Mouse (Mus musculus): ENCODE measurements around the gene Abl1.

Gene Abl1

DNA sequence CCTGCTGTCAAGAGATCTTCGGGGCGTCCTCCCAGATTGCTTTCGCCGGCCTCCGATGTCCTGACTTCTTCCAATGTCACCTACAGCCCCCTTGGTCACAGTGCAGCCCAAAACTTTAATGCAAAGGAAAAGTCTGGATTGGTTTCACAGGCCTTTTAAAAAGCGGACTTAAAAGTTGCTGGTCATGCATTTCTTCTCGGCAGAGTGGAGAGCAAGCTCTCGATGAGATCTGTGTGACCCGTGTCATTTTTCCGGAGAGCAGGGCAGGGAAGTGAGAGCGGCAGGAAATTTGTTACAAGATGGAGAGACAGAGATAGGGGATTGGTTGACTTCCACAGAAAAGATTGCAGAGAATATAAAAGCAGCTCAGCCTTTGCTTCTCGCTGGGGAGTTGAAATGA is 869 bp downstream of the Abl1 start:
- DNase-seq (ENCODE audit: low spot score), result no peak

DNA sequence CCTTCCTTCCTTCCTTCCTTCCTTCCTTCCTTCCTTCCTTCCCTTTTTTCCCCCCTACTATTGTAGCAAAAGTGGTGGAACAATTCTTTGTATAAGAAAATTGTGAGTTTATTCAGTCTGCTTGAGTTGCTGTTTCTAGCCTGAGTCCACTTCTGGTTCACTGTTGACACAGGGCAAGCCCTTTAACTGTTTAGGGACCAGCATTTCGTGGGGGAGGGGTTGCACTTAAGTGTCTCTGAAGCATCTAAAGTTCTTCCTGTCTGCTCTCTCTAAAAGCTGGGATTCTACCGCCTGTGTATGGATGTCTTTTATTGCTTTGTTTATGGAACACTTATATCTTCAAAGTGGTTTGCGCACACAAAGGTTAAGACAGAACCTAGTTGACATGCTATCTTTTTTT is 1.9 kb downstream of the Abl1 start:
- no peak for DNase-seq (ENCODE audit: low spot score)

- no peak for DNase-seq (ENCODE audit: low spot score)
Observed at GRCm38 (mm10) chr2:31698209-31698608, 10.0 kb downstream of the Abl1 start.

GRCm38 (mm10) chr2:31700545-31701446 is 12.6 kb downstream of the Abl1 start:
- DNase-seq (ENCODE audit: low spot score), result no peak

DNA sequence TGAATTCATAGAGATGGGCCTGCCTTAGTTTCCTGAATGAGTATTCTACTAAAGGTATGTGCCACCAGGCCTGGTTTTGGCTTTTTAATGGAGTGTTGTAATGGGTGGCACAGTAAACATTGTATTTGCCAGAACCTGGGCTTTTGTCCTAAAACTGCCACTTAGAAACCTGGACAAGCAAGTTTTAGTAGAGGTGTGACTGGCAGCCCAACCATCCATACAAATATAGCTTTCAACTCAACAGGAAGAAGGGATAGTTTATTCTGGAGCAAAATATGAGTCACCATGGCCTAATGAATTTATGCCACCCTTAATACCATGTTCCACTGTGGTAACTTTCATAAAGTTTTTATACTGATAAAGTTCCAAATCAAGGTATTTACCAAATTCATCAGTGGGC is 15.1 kb downstream of the Abl1 start:
- DNase-seq (ENCODE audit: low spot score), result no peak

DNA sequence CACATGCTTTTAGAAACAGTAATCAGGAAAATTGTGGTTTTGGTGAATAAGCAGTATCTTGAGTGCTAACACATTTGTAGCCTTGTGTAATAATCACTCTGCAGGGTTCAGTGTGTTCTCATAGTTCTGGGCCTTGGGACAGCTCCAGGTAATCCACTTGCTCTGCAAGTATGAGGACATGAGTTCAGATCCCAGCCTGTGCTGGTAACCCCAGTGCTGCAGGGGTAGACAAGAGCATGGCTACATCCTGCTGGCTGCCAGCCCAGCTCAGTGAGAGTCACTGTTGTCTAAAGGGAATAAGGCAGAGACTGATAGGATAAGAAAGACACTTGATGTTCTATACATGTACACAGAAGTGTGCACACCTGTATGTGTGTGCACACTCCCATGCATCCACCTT is 17.7 kb downstream of the Abl1 start:
- no peak for DNase-seq (ENCODE audit: low spot score)

GRCm38 (mm10) chr2:31706531-31706930 is 18.4 kb downstream of the Abl1 start:
- no peak for DNase-seq (ENCODE audit: low spot score)

DNA sequence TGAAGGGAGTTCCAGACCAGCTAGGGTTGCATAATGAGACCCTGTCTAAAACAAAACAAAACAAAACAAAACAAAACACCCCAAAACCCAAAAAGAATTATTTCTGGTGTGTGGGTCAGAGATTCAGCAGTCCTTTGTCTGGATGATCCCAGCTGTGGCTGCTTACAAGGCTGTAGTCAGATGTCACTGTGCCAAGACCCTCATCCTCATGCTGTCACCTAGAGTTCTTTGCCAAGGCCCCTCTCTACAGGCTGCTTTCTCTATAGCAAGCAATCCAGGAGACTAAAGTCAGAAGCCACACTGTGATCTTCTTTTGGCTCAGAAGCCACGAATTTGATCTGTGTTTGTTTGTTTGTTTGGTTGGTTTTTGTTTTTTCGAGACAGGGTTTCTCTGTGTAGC is 24.5 kb downstream of the Abl1 start:
- DNase-seq (ENCODE audit: low spot score), result no peak

DNA sequence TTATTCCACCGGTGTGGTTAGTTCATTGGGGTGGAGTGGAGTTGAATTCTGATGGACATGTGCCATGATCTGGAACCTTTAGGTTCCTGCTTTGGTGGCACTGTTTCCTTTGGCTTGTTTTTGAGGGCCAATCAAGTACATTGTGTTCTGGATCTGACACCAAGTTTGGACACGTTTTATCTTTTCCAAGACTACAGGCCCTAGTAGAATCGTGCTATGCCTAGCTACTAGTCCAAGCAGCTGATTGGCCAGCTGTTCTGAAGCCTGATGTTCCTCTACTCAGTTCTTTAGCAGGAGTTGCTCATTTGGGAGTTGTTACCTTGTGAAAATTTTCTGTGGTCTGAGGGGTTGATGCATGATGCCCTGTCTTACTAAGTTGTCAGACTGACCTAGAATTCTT is 25.6 kb downstream of the Abl1 start:
- no peak for DNase-seq (ENCODE audit: low spot score)

- no peak for DNase-seq (ENCODE audit: low spot score)
Observed at GRCm38 (mm10) chr2:31714780-31715179, 26.6 kb downstream of the Abl1 start.

- DNase-seq (ENCODE audit: low spot score), result no peak
Observed at GRCm38 (mm10) chr2:31715985-31716384, 27.8 kb downstream of the Abl1 start.

DNA sequence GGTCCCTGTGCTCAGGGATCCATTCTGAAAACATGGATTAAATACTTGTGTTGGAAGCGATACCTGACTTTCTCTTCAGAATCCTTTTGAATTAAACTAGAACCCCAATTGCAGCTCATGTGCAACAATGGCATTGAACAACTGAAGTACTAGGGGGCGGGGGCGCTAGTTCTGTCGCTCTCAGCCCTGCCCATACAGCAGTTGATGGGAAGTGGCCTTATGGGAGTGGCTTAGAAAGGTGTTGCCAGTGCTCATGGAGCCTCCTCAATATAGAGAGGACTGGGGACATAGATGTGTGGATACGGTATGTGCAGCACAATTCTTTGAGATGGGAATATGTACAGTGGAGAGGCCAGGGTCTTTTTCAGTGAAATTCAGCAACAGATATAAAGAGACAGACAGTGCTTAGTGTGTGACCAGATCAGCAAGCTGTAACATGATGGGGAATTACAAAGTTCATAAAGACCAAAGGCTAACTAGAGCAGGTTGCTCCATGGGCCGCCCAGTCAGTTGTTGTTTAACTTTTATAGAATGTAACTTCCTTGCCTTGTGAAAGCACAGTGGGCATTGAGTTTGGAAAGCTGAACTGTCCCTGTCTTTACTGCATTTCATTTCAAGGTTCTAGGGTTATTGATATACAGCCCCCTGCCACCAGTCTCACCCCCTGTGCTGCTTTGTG is 31.2 kb downstream of the Abl1 start:
- DNase-seq (ENCODE audit: low spot score), result no peak

GRCm38 (mm10) chr2:31719944-31720343 is 31.8 kb downstream of the Abl1 start:
- DNase-seq (ENCODE audit: low spot score), result no peak

- DNase-seq (ENCODE audit: low spot score), result no peak
Observed at GRCm38 (mm10) chr2:31720783-31721182, 32.6 kb downstream of the Abl1 start.

DNA sequence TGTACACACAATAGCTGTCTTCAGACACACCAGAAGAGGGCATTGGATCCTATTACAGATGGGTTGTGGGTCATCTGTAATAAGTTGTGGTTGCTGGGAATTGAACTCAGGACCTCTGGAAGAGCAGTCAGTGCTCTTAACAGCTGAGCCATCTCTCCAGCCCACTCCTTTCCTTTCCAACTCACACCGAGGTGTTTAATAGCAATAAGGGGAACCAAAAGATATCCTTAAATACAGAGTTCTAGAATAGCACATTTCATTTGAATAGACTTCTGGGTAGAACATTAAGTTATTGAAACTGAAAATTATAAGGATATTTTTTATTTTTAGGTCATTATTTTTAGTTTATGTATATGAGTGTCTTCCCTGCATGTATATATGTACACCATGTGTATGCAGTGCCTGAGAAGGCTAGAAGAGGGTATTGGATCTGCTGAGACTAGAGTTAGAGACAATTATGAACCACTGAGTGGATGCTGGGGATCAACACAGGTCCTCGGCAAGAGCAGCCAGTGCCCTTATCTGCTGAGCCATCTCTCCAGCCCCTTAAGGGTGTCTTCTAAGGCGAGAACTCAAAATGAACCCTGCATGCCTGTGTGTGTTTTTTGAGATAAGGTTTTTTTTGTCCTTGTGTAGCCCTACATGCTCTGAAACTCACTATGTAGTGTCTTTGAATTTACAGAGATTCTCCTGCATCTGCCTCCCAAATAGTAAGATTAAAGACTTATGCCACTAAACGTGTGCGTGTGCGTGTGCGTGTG is 36.7 kb downstream of the Abl1 start:
- DNase-seq (ENCODE audit: low spot score), result no peak

- no peak for DNase-seq (ENCODE audit: low spot score)
Observed at GRCm38 (mm10) chr2:31727576-31728277, 39.6 kb downstream of the Abl1 start.

- DNase-seq (ENCODE audit: low spot score), result no peak
Observed at GRCm38 (mm10) chr2:31730640-31731039, 42.5 kb downstream of the Abl1 start.

GRCm38 (mm10) chr2:31732497-31732896 is 44.3 kb downstream of the Abl1 start:
- DNase-seq (ENCODE audit: low spot score), result no peak

DNA sequence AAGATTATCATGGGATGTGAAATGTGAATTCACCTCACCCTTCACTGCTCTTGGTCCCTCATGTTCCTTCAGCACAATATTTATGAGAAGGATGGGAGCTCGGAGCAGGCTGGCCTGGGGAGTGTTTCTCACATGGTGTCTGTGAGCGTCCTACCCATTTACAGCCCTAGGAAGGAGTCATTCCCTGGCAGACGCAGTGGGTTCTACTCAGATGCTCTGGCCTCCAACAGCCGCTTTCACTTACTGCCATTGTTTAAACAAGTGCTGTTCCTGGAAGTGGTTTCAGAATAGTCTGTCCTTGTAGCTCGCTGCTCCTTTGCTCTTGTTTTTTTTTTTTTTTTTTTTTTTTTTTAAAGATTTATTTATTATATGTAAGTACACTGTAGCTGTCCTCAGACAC is 45.4 kb downstream of the Abl1 start:
- peak; percentile 23 for DNase-seq (ENCODE audit: low spot score)

DNA sequence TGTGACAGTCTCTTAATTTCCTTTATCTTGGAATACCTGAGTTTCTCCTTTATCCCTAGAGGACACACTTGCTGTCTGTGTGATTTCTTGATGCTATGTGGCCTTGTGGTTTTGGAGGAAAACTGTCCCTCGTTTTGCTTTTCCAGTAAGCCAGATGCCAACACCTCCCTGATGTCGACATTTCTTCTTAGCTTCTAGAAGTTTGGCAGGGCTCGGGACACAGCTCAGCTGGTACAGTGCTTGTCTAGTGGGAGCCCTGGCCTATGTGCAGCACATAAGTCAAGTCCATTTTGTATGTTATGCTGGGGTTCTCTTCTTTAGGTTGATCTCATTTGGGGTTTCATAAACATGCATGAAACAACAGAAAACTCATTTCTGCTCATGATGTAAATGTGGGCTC is 50.9 kb downstream of the Abl1 start:
- no peak for DNase-seq (ENCODE audit: low spot score)

DNA sequence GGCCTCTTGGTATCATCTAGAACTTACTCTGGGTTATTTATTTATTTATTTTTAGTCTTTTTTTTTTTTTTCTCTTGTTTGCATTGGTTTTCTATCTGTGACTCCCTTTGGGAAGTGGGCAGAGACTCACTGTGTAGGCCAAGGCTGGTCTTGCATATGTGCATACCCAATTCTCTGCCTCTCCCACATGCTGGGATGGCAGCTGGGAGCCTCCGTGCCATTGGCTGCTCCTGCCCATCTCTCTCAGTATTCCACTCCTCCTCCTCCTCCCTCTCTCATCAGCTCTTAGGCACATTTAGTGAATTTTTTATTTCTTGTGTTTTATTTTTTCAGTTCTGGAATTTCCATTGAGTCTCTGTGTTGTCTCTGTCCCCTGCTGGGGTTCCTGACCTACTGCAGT is 53.6 kb downstream of the Abl1 start:
- DNase-seq (ENCODE audit: low spot score), result no peak

DNA sequence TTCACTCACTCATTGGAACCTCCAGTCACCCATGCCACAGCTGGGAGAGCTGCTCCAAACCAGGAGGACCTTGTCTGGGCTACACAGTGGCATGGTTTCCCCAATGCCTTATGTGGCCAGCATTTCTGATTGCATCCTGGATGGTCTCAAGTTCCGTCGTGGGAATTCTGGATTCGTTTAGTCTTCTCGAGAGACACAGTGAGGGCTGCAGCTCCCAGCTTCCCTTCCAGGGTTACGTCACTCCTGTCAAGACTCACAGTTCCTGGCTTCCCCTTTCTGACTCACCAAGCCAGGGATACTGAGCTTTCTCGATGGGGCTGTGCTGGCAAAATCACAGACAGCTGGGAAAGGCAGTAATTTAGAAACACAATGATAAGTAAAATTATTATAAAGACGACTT is 54.0 kb downstream of the Abl1 start:
- DNase-seq (ENCODE audit: low spot score), result no peak

Measured in testis, postnatal 14 days (tissue).